Mouse (Mus musculus) kidney, adult 2 months (tissue): ENCODE measurements around the gene Spred1.

Experiments
- CTCF ChIP-seq: fragments of 200-500 bp; conservative IDR thresholded peaks from 2 replicates; pipeline ENCODE4 v1.5.1; 2011; ENCODE audit warnings: low read depth, mild to moderate bottlenecking, control low read depth, low read length, moderate library complexity, mixed read lengths; ENCODE audit not compliant: insufficient read depth, insufficient read length
- POLR2A ChIP-seq: fragments of 200-500 bp; IDR thresholded peaks from one replicate; pipeline ENCODE4 v1.6.1; 2011; ENCODE audit warnings: low read depth, low read length, control low read depth

DNA sequence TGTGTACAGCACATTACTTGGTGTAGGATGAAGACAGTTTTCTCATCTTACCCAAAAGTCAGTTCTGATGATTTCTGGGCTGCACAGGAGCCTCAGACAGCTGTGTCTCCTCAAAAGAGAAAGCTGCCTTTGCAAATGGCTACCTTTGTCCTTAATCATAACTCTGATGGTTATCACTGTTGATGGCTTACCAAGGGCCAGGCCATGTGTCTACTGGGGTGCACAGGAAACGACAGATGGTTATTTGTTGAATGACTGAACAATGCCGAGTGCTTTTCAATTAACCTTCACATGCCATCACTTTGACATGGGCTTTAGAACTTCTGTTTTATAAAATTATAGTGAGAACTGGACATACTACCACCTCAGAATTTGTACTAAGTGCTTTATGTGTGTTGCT, 2.7 kb upstream of the Spred1 start:
- TF ChIP-seq CTCF: no peak
- TF ChIP-seq POLR2A: no peak
